Mouse (Mus musculus): Measurements from ENCODE around the gene Gsg1l. TPM values are rescaled to one million over a fixed set of nuclear protein-coding genes. Genes with fewer than 3 reads are reported as not detected.
A peak's percentile ranks its signal among the peaks of the same experiment; 100 is the strongest.

Gsg1l gene
- polyA plus RNA-seq, 1 experiment from 2014 or later: 1.4 TPM

DNA sequence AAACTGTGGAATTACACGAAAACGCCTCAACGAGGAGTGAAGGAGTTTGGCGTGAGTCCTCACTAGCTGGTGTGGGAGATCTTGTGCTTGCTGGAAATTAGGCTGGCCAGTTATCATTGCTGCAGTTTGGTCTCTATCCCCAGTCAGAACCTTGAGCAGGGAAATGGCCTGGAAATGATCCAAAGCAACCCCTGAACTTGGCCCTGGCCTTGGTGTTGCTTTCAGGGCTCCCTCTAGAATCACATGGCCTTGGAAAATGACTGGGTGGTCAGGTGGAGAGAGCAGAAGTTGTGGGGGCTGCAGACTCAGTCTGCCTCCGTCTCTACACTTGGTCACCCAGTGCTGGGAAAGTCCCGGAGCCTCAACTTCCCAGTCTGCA, 210.0 kb downstream of the Gsg1l start:
- H3K36me3 ChIP-seq: no peaks in the 10 kb centered on the region; the same call in 1 of the 2 replicates
- no peaks in the 10 kb centered on the region for H3K27me3 ChIP-seq
- no peak overlapping the region for H3K4me3 ChIP-seq
- no peak overlapping the region for H3K9ac ChIP-seq
- no peak for ATAC-seq (ENCODE audit: insufficient number of reproducible peaks, insufficient read depth, low FRiP score, low TSS enrichment)
- 54% methylated on average over 6 of the region's 6 CpGs for WGBS
- H3K4me2 ChIP-seq (replicated peaks): no peak overlapping the region
- peaks cover 13% of the 10 kb centered on the region for H3K4me1 ChIP-seq
- no peaks in the 10 kb centered on the region for H3K9me3 ChIP-seq
- H3K27ac ChIP-seq: no peak overlapping the region

DNA sequence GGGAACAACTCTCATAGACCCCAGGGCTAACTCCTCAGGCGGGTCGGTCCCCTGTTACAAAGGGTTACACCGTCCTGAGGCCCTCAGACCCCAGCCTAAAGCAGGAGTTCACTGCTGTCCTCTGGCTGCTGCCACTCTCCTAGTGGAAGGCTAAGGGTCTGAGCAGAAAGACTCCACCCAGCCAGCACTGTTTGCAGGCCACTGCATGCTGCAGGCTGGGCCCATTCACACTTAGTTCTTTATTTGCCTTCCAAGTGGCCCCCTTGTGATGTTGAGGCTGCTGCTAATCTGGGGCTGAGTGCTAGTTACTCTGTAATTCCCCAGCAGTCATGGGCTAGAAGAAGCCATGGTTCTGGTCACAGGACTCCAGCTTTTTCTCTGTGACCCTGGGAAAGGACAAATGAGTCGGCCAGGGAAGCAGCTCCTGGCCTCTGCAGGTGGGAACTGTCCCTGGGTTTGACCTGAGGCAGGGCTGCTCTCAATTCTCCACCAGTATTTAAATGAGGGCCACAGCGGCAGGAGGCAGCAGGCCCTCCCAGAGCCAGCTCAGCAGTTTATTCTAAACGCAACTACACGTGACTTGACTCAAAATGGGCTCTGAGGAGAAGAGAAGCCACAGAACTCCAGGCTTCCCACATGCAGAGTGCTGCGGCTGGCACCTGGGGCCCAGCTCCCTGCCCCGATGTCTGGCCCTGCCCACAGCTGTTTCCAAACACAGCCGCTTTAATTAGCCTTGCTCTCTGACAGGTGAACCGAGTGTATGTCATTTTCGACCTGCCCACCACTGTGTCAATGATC, 210.6 kb downstream of the Gsg1l start:
- no peak overlapping the region for H3K4me3 ChIP-seq
- H3K9ac ChIP-seq: no peak overlapping the region; the same call in 1 of the 2 replicates
- no peak overlapping the region for H3K27ac ChIP-seq
- WGBS: 26% methylated on average over 12 of the region's 12 CpGs
- no peaks in the 10 kb centered on the region for H3K27me3 ChIP-seq
- no peaks in the 10 kb centered on the region for H3K9me3 ChIP-seq
- H3K4me1 ChIP-seq: peaks cover 13% of the 10 kb centered on the region
- no peak for ATAC-seq (ENCODE audit: insufficient number of reproducible peaks, insufficient read depth, low FRiP score, low TSS enrichment)
- no peak overlapping the region for H3K4me2 ChIP-seq (replicated peaks)
- H3K36me3 ChIP-seq: no peaks in the 10 kb centered on the region; the same call in 1 of the 2 replicates

DNA sequence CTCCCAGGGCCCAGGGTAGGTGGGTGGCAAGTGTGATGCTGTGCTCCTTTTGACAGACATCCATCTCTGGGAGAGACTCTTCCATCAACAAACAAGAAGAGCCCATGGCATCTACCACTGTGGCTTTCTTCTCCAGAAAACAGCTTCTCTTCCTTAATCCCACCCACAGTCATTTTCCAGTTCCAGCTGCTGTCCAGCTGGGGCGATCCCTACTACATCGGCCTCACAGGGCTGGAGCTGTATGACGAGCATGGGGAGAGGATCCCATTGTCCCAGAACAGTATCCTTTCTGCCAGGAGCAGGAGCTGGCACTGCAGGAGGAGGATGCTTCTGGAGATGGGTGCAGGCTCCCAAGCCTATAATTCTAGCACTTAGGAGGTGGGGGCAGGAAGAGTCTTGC, 213.6 kb downstream of the Gsg1l start:
- Histone ChIP-seq H3K27ac (no peak overlapping the region), H3K36me3 (no peaks in the 10 kb centered on the region; the same call in 1 of the 2 replicates), H3K4me3 (no peak overlapping the region), H3K4me1 (peaks cover 13% of the 10 kb centered on the region), H3K4me2 (replicated peaks) (no peak overlapping the region), H3K9me3 (no peaks in the 10 kb centered on the region), H3K9ac (no peak overlapping the region), H3K27me3 (no peaks in the 10 kb centered on the region)
- ATAC-seq (ENCODE audit: insufficient number of reproducible peaks, insufficient read depth, low FRiP score, low TSS enrichment): no peak
- WGBS: 79% methylated on average over 3 of the region's 3 CpGs

DNA sequence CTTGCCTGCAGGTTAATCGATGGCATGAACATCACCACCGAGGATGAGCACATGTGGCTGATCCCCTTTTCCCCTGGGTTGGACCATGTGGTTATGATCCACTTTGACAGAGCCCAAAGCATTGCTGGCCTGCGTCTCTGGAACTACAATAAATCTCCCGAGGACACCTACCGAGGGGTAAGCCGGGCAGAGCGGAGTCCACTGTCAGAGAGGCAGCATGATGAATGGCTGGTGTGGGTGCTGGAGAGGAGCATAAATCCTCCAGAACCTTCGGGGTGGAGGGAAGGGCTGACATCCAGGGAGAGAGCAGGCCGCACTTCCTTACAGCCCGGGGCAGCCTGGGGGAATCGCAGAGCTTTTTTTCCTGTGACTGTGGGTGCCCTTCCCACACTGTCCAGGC, 217.0 kb downstream of the Gsg1l start:
- no peaks in the 10 kb centered on the region for H3K9me3 ChIP-seq
- no peak overlapping the region for H3K27ac ChIP-seq
- no peaks in the 10 kb centered on the region for H3K27me3 ChIP-seq
- H3K4me2 ChIP-seq (replicated peaks): no peak overlapping the region
- H3K4me1 ChIP-seq: no peaks in the 10 kb centered on the region
- no peak overlapping the region for H3K4me3 ChIP-seq
- ATAC-seq (ENCODE audit: insufficient number of reproducible peaks, insufficient read depth, low FRiP score, low TSS enrichment): no peak
- H3K9ac ChIP-seq: no peak overlapping the region
- 0 out of 2 replicates have a peak, but pooled peaks cover 8% of the 10 kb centered on the region for H3K36me3 ChIP-seq
- 70% methylated on average over 11 of the region's 11 CpGs for WGBS

DNA sequence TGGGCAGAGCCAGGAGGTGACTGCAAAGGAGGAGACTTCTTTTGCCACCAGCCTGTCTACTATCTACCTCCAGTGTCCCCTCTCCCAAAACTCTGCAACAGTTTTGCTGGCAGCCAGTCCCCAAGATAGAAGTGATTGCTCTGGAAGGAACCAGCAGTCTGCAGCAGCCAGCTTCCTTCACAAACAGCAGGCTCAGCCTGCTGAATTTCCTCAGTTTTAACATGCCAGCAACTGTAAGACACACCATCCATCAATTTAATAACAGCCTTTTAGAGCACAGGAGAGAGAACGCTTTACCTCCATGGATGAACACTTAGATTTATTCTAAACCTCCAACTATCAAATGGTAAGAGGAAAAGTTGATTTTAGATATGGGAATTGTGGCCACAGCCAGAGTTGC, 218.2 kb downstream of the Gsg1l start:
- Histone ChIP-seq H3K36me3 (0 out of 2 replicates have a peak, but pooled peaks cover 11% of the 10 kb centered on the region), H3K9ac (no peak overlapping the region), H3K4me1 (no peaks in the 10 kb centered on the region), H3K27me3 (no peaks in the 10 kb centered on the region), H3K4me2 (replicated peaks) (no peak overlapping the region), H3K9me3 (no peaks in the 10 kb centered on the region), H3K27ac (no peak overlapping the region), H3K4me3 (no peak overlapping the region)
- 80% methylated on average over 1 of the region's 1 CpGs for WGBS
- ATAC-seq (ENCODE audit: insufficient number of reproducible peaks, insufficient read depth, low FRiP score, low TSS enrichment): no peak

DNA sequence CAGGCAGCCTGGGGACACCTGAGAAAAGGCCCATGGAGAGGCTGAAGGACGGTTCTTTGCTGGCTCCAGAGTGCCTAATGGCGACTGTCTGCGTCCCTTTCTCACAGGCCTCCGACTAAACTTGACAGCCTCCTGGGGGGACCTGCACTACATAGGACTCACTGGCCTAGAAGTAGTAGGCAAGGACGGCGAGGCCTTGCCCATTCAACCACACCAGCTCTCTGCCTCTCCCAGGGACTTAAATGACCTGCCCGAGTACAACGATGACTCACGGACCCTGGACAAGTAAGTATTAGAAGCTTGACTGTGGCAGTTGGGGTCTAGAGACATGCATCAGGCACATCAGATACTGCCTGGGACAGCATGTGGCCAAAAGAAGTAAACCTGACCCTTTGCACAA, 221.8 kb downstream of the Gsg1l start:
- ATAC-seq (ENCODE audit: insufficient number of reproducible peaks, insufficient read depth, low FRiP score, low TSS enrichment): no peak
- H3K9me3 ChIP-seq: no peaks in the 10 kb centered on the region
- no peaks in the 10 kb centered on the region for H3K4me1 ChIP-seq
- no peak overlapping the region for H3K9ac ChIP-seq
- no peak overlapping the region for H3K4me3 ChIP-seq
- 0 out of 2 replicates have a peak, but pooled peaks cover 19% of the 10 kb centered on the region for H3K36me3 ChIP-seq
- 89% methylated on average over 9 of the region's 9 CpGs for WGBS
- H3K4me2 ChIP-seq (replicated peaks): no peak overlapping the region
- no peak overlapping the region for H3K27ac ChIP-seq
- no peaks in the 10 kb centered on the region for H3K27me3 ChIP-seq

DNA sequence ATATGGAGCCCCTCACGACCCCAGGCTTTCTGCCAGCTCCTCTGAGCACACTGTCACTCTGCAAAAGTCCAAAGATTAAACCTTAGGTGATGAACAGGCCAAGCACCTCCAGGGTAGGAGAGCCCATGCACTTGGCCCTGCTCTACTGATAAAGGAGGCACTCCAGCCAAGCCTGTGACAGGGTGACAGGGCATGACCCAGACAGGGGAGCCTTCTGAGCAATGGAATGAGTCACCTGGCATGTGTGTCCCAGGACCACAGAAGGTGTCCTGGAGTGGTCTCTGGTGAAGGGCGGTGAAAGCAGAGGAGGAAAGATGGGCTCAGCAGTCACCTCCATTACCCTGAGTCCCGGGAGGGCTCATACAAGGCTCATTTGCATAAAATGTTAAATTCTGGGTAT, 222.6 kb downstream of the Gsg1l start:
- Histone ChIP-seq H3K4me3 (no peak overlapping the region), H3K9me3 (no peaks in the 10 kb centered on the region), H3K27ac (no peak overlapping the region), H3K4me1 (no peaks in the 10 kb centered on the region), H3K9ac (no peak overlapping the region), H3K36me3 (0 out of 2 replicates have a peak, but pooled peaks cover 19% of the 10 kb centered on the region), H3K4me2 (replicated peaks) (no peak overlapping the region), H3K27me3 (no peaks in the 10 kb centered on the region)
- no peak for ATAC-seq (ENCODE audit: insufficient number of reproducible peaks, insufficient read depth, low FRiP score, low TSS enrichment)
- 77% methylated on average over 3 of the region's 3 CpGs for WGBS

DNA sequence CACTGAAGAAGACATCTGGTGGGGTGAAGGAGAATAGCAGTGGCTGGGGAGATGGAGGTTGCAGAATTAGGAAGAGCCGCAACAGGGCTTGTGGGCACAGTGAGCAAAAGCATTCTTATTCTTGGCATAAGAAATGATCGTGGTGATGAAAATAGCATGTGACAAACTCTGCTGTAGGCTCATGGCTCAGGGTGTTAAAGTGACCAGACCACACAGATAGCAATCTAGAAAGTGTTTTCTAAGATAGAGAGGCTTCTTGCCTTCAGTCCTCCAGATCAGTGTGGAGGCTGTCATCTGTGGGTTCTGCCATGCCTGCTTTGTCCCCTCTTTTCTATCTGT, 234.7 kb downstream of the Gsg1l start:
- H3K27ac ChIP-seq: no peak overlapping the region
- peaks cover 7% of the 10 kb centered on the region; the same call in 1 of the 2 replicates for H3K36me3 ChIP-seq
- H3K9me3 ChIP-seq: no peaks in the 10 kb centered on the region
- 88% methylated on average over 2 of the region's 2 CpGs for WGBS
- H3K27me3 ChIP-seq: no peaks in the 10 kb centered on the region
- no peaks in the 10 kb centered on the region for H3K4me1 ChIP-seq
- no peak for ATAC-seq (ENCODE audit: insufficient number of reproducible peaks, insufficient read depth, low FRiP score, low TSS enrichment)
- H3K9ac ChIP-seq: no peak overlapping the region
- no peak overlapping the region for H3K4me3 ChIP-seq
- no peak overlapping the region for H3K4me2 ChIP-seq (replicated peaks)

DNA sequence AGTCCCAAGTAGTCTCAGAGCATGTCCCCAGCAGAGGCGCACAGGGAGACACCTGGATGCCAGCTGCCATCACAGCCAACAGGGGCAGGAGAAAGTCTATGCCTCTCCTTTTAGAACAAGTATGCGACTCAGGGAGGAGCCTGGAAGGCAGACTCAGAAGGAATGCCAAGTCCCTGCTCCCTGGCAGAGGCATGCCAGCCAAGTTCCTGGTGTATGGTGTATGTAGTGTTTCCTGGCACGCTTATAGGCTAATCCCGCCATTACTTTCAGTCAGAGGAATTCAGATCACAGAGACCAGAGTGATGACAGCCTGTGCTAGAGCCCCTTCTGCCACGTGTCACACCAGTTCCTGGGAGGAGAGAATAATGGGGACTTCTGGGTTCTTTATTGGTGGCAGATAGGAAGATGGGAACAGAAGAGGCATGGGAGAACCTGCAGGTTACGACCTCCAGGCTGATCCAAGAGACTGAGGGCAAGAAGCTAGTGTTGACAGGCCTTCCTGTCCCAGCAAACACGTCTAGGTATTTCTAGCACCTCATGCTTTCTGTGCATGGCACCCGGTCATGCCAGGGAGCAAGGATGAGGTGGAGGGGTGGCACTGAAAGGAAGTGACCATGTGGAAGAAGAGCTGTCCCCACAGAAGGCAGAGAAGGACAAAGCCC, 235.2 kb downstream of the Gsg1l start:
- H3K9ac ChIP-seq: no peak overlapping the region
- H3K27ac ChIP-seq: no peak overlapping the region
- H3K27me3 ChIP-seq: no peaks in the 10 kb centered on the region
- H3K4me2 ChIP-seq (replicated peaks): no peak overlapping the region
- 72% methylated on average over 8 of the region's 8 CpGs for WGBS
- H3K4me3 ChIP-seq: no peak overlapping the region
- no peaks in the 10 kb centered on the region for H3K9me3 ChIP-seq
- no peak for ATAC-seq (ENCODE audit: insufficient number of reproducible peaks, insufficient read depth, low FRiP score, low TSS enrichment)
- no peaks in the 10 kb centered on the region for H3K4me1 ChIP-seq
- peaks cover 7% of the 10 kb centered on the region; the same call in 1 of the 2 replicates for H3K36me3 ChIP-seq

DNA sequence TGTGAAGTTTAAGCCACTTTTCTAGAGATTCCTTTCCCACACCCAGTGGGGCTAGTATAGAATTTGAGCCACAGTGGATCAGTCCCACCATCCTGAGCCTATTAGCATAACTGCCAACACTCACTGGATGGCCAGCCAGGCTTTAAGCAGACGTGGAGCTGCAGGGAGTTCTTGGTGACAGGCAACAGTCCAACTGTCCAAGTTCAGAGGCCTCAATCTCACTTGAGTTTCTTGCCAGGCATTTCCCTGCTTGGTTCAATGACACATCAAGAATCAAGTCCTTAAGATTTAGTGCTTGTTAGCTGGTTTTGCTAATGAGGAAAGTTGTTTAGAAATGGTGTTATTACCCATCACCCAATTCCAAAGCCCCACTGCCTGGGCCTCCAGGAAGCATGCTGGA, 236.6 kb downstream of the Gsg1l start:
- Histone ChIP-seq H3K4me2 (replicated peaks) (no peak overlapping the region), H3K4me1 (no peaks in the 10 kb centered on the region), H3K4me3 (no peak overlapping the region), H3K36me3 (peaks cover 7% of the 10 kb centered on the region; the same call in 1 of the 2 replicates), H3K27ac (no peak overlapping the region), H3K9ac (no peak overlapping the region), H3K9me3 (no peaks in the 10 kb centered on the region), H3K27me3 (no peaks in the 10 kb centered on the region)
- no peak for ATAC-seq (ENCODE audit: insufficient number of reproducible peaks, insufficient read depth, low FRiP score, low TSS enrichment)
- WGBS: 66% methylated on average over 1 of the region's 1 CpGs

DNA sequence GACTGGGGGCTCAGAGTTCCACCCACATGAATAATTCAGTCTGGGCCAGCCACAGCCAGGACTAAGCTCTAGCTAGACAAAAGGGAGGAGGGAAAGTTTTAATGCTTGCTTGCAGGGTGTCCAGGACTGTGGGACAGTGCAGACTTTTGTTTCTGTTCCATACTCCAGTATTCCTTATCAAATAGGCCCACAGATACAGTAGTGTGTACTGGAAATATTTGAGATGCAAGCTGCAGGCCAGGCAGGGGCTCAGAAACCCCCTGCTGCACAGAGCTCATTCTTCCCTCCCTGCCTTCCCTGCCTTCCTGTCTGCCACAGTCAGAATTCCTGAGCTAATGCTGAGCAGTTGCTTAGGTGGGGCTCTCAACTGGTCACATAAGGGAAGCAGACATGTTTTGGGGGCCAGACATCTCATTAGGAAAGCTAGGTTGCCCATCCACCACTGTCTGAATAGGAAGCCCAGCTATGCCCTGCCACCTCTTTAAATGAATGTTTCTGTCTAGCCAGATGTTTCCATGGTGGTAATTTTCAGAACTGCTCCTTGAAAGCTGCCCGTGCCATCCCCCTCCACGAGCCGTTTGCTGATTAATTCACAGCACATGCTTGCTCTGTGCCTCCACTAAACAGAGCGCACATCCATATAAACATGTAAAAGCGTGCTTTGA, 244.0 kb downstream of the Gsg1l start:
- ATAC-seq (ENCODE audit: insufficient number of reproducible peaks, insufficient read depth, low FRiP score, low TSS enrichment): peak; percentile 70; the same call in 1 of the 2 replicates
- H3K36me3 ChIP-seq: peaks cover 6% of the 10 kb centered on the region; the same call in 1 of the 2 replicates

More for the DNA sequence above, 244.0 kb downstream of the Gsg1l start:
- Histone ChIP-seq H3K4me2 (replicated peaks) (no peak overlapping the region), H3K4me3 (no peak overlapping the region), H3K9ac (no peak overlapping the region), H3K27ac (peak overlapping the region; percentile 43), H3K9me3 (no peaks in the 10 kb centered on the region), H3K4me1 (peaks cover 16% of the 10 kb centered on the region), H3K27me3 (no peaks in the 10 kb centered on the region)
- WGBS: 27% methylated on average over 5 of the region's 5 CpGs

Data from embryonic facial prominence, embryonic 12.5 days (tissue).